Mouse (Mus musculus) E14TG2a.4 (cell line): ENCODE measurements around the gene Tbx4.

Experiments used
- CTCF ChIP-seq: conservative IDR thresholded peaks from 2 replicates; pipeline ENCODE4 v1.5.1; 2014; ENCODE audit warnings: low read length
- NANOG ChIP-seq: IDR thresholded peaks from 2 replicates; pipeline ENCODE4 v1.6.1; 2014; ENCODE audit warnings: borderline replicate concordance, low read length, mixed read lengths

- TF ChIP-seq CTCF (no peak), NANOG (no peak)
Observed at GRCm38 (mm10) chr11:85949749-85950148, 63.5 kb downstream of the Tbx4 start.
